Mouse (Mus musculus) macrophage (primary cell): ENCODE results near the gene Magi2. TPM values are rescaled to one million over a fixed set of nuclear protein-coding genes. Genes with fewer than 3 reads are reported as not detected.
"Not testable (repeated sequence)": the region's sequence is repeated elsewhere in the genome, so short reads cannot be mapped to it uniquely, and the experiment has no call there.

Experiments used
- H3K27ac ChIP-seq: fragments of 350-480 bp; formaldehyde crosslinking; 2 replicates; pipeline ENCODE4 v1.9.0; 2021
- H3K36me3 ChIP-seq: fragments of 350-480 bp; formaldehyde crosslinking; 2 replicates; pipeline ENCODE4 v1.9.0; 2021; ENCODE audit errors: inconsistent target
- H3K4me3 ChIP-seq: fragments of 350-480 bp; formaldehyde crosslinking; 2 replicates; pipeline ENCODE4 v1.9.0; 2021; ENCODE audit errors: inconsistent target
- H3K79me2 ChIP-seq: fragments of 350-480 bp; formaldehyde crosslinking; 2 replicates; pipeline ENCODE4 v1.9.0; 2021; ENCODE audit errors: inconsistent target
- WGBS: methylation state at CpG from one replicate; pipeline ENCODE4 v1.1.7; 2026; ENCODE audit warnings: inconsistent platforms; ENCODE audit not compliant: missing documents; 5-methylcytosine and 5-hydroxymethylcytosine counted together
- polyA plus RNA-seq: library from polyadenylated mRNA; stranded (reverse); fragments of 250-400 nt; gene quantifications from 3 replicates; pipeline ENCODE4 v1.2.4, GENCODE M21; 2018; ENCODE audit warnings: inconsistent platforms

Magi2 gene
- polyA plus RNA-seq, 1 experiment from 2014 or later = 0.43 TPM

DNA sequence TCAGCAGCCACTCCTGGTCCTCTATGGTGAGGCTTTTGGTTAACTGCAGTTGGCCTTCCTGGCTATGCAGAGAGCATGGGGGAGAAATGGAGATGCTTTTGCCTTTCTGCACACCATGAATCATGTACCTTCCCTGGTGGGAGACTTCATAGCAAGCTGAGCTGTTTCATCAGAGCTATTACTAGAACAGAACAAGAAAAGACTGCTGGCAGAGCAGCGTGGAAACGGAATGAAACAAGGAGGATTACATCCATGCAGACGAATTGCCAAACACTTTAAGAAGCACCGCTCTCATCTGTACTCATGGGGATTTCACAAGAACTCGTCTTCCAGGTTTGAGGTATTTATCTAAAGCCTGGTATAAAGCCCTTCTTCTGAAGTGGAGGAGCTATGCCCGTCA, 95.7 kb downstream of the Magi2 start:
- Histone ChIP-seq H3K27ac (no peak overlapping the region), H3K79me2 (no peaks in the 10 kb centered on the region), H3K4me3 (no peak overlapping the region), H3K36me3 (no peaks in the 10 kb centered on the region)
- 81% methylated on average over 6 of the region's 6 CpGs for WGBS

DNA sequence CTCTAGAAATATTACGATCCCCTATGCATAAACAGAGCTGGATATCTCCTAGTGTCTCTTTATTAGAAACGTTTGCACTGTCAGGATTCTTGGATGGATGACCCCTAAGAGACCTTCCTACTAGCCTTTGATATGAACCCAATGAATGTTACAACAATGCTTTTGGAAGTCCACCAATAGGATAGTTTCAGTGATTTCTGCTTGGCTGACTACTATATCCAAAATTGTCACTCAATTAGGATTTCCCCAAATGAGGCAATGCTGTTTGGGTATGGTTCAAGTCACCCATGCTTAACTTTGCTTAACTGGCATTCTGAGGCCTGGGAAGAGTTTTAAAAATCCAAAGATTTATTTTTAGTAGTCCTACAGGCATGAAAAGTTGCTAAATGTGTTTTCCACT, 110.7 kb downstream of the Magi2 start:
- no peak overlapping the region for H3K4me3 ChIP-seq
- H3K36me3 ChIP-seq = no peaks in the 10 kb centered on the region
- no peaks in the 10 kb centered on the region for H3K79me2 ChIP-seq
- H3K27ac ChIP-seq = no peak overlapping the region
- WGBS = 69% methylated on average over 2 of the region's 2 CpGs

DNA sequence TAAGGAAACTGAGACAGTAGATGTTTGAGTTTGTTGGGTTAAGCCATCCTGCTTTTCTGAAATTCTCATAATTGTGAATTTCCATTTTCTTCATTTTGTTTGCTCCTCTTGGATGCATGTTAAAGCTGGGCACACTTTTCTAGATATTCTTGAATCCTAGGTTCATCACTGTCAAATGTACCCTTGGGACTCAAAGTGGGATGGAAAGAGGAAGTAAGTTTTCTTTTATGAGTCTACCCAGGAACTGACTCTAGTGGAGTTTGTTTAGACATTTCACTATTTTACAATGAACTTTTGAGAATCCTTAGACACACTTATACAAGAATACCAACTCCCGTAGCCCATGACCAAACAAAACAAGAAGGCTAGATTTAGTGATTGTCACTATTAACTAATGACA, 141.3 kb downstream of the Magi2 start:
- Histone ChIP-seq H3K36me3 (no peaks in the 10 kb centered on the region), H3K27ac (no peak overlapping the region), H3K79me2 (no peaks in the 10 kb centered on the region), H3K4me3 (no peak overlapping the region)
- WGBS = 75% methylated on average over 1 of the region's 1 CpGs

DNA sequence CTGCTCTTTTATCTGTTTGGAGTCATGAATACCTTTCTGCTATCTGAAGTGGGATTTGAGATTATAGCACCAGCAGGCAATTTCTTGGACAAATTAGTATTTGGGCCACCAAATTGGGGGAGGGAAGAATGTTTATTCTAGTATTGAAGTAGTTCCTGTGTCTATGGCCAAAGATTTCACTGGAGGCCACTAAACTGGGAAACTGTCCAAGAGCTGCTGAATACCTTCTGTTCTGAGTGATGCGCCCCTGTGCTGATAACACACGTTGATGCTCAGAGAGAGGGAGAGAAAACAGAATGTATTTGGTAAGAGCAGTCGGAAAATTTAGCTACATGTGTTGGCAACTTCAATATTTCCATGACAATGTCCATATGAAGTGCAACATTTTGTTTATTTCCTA, 169.0 kb downstream of the Magi2 start:
- WGBS = 81% methylated on average over 3 of the region's 3 CpGs
- H3K27ac ChIP-seq = no peak overlapping the region
- no peak overlapping the region for H3K4me3 ChIP-seq
- no peaks in the 10 kb centered on the region for H3K36me3 ChIP-seq
- H3K79me2 ChIP-seq = no peaks in the 10 kb centered on the region

DNA sequence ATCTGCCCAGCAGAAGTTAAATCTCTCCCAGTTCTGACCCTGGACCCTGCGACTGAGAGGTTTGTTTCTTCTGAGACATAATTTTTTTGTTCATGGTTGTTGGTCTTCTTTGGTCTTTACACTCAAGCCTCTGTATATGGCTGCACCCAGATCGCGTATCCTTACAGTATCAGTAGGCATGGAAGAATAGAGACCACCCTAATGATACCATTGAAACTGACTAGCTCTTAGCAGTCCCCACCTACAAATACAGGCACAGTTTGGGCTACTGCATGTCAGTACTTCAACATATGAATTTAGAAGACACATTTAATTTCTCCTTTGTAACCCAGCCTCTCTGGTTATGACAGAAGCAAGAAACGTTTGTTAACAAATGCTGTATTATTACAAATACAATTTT, 173.5 kb downstream of the Magi2 start:
- Histone ChIP-seq H3K27ac (no peak overlapping the region), H3K4me3 (no peak overlapping the region), H3K79me2 (no peaks in the 10 kb centered on the region), H3K36me3 (no peaks in the 10 kb centered on the region)
- 98% methylated on average over 4 of the region's 4 CpGs for WGBS

DNA sequence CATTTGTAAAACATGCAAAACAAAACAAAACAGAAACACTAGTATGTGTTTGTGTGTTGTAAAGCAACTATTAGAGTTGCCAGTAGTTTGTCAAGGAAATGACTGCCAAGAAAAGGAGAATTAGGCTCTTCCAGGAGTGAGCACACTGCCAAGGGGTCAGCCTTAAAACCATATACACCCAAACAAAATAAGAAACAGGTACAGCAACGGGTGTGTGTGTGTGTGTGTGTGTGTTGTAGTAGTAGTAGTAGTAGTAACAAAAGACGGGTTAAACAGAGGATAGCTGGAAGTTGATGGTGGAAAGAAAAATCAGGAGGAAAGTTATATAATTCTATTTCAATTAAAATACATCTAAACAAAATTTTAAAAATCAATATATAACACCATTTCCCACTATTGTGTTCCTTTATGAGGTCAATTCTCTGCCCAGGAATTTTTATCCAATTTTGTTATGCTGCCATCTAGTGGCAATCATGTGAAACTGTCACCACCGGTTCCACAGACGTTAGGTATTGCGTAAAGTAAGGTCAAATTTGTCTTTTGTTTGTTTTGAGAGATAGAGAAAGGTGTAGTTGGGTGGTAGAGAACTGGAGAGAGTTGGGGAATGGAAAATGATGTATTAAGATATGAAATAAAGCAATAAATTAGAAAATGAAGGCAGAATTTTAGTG, 174.0 kb downstream of the Magi2 start:
- Histone ChIP-seq H3K36me3 (no peaks in the 10 kb centered on the region), H3K79me2 (no peaks in the 10 kb centered on the region), H3K27ac (no peak overlapping the region)

DNA sequence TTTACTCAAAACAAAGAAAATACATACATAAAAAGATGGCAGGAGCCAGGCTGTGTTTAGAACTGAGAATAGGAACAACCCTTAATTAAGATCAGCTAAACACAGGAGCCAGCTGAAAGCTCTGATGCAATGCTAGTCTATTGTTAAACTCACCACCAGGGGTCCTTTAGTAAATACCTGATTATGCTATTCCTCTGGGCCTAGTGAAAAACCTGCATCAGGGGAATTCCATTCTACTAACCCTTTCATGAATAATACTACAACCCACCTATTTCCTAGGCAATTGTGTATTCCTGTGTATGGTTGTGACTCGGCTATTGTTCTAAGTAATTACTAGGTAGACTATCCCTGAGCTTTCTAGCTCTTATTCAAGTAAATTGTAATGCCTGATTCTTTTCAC, 177.4 kb downstream of the Magi2 start:
- not testable (repeated sequence) for H3K27ac ChIP-seq, H3K4me3 ChIP-seq, H3K36me3 ChIP-seq, H3K79me2 ChIP-seq
- WGBS = 75% methylated on average over 1 of the region's 1 CpGs

More for the DNA sequence above, 174.0 kb downstream of the Magi2 start:
- no peak overlapping the region for H3K4me3 ChIP-seq
- 50% methylated on average over 4 of the region's 5 CpGs for WGBS

DNA sequence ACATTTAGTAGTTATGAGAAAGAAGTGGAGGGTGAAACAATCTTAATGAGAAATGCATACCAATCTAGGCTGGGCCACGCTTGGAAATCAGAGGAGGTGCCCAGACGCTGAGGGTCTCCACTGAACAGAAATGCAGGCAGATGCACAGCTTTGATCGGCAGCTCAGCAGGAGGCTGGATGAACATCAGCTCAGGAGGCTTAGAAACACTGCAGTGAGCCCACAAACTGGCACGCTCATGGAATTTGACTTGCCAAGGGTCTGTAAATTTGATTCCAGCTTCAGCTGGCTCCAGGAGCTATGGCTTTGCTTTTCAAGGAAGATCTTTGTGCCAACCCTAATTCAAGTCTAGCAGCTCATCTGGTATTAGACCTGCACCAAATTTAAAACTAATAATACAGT, 187.7 kb downstream of the Magi2 start:
- Histone ChIP-seq H3K79me2 (no peaks in the 10 kb centered on the region), H3K36me3 (no peaks in the 10 kb centered on the region), H3K4me3 (no peak overlapping the region), H3K27ac (no peak overlapping the region)
- WGBS = 79% methylated on average over 4 of the region's 4 CpGs

DNA sequence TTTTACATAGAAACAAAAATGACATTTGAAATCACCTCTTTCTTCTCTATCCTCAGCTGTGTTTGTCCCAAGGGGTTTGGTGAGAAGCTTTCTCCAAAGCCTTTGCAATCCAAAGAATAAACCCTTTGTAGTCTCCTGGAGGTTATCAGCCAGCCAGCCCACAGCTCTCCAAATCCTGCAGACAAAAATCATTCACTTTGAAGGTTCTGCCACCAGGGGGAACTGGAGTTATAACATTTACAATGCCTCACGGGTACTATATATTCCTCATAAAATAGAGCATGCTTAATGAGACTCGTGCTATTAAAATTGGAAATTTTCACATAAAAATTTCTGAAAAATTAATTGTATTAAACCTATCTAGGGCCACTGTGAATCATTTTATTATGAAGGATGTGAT, 202.5 kb downstream of the Magi2 start:
- WGBS = 29% methylated on average over 2 of the region's 2 CpGs
- H3K27ac ChIP-seq = no peak overlapping the region
- H3K79me2 ChIP-seq = no peaks in the 10 kb centered on the region
- H3K4me3 ChIP-seq = no peak overlapping the region
- H3K36me3 ChIP-seq = no peaks in the 10 kb centered on the region

DNA sequence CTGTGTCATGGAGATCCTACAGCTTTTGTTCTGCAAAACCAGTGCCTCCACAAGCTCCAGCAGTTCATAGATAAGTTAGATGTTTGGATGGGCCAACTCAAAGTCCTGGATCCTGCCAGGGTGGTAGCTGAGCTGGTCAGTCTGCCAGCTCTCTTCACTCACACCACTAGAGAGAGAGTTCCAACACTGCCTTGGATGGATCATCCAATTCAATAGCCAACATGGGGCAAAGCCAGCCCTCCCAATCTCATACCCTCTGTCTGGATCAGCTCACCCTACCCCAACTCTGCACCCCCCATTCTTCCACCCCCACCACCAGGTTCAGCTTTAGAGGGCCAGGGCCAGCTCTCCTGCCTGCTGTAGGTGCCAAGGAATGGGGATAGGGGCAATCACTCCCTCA, 235.7 kb downstream of the Magi2 start:
- Histone ChIP-seq H3K79me2 (no peaks in the 10 kb centered on the region), H3K27ac (no peak overlapping the region), H3K4me3 (no peak overlapping the region), H3K36me3 (no peaks in the 10 kb centered on the region)

DNA sequence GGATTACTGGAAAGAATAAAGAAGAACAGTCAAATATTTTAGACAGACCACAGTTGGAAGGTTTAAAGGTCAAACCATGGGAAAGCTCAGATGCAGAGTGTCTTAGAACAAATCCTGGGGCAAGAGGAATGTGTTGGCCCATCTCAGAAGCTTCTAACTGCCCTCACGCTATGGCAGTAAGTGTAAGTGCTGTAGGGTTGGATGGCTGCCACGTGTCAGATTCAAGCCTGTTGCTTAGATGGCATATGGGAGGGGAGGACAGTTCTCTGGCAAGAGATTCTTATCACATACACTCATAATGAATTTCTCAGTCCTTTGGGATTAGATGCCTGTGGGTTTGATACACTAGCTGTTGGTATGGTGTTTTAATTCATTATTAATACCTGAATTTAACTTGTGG, 238.5 kb downstream of the Magi2 start:
- Histone ChIP-seq H3K79me2 (no peaks in the 10 kb centered on the region), H3K4me3 (no peak overlapping the region), H3K36me3 (no peaks in the 10 kb centered on the region), H3K27ac (no peak overlapping the region)
- 52% methylated on average over 2 of the region's 2 CpGs for WGBS

DNA sequence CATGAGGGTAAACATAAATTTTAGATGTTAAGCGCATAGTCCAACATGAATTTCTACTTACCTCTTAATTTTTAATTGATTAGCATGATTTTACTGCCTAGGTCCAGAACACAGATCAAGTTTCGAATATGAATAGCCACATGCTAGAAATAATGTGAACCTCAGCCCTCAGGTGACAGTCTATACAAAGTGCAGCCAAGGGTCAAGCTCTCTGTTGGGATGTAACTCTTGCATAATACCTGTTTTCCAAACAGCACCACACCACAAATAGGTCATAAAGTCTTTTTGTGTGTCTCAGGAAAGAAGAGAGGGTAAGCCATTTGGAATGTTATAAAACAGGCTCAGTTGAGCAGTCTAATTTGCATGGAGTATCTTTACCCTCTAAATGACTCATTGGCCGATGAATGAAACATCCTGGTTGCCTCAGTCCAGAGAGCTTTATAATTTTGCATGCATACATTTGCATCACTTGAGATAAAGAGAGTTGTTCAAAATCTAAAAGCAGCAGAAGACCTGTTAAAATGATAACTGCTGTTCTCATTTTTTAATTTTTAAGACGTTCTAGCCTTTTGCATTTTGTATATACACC, 246.1 kb downstream of the Magi2 start:
- no peak overlapping the region for H3K27ac ChIP-seq
- H3K4me3 ChIP-seq = no peak overlapping the region
- H3K79me2 ChIP-seq = no peaks in the 10 kb centered on the region
- 92% methylated on average over 4 of the region's 4 CpGs for WGBS
- H3K36me3 ChIP-seq = no peaks in the 10 kb centered on the region

DNA sequence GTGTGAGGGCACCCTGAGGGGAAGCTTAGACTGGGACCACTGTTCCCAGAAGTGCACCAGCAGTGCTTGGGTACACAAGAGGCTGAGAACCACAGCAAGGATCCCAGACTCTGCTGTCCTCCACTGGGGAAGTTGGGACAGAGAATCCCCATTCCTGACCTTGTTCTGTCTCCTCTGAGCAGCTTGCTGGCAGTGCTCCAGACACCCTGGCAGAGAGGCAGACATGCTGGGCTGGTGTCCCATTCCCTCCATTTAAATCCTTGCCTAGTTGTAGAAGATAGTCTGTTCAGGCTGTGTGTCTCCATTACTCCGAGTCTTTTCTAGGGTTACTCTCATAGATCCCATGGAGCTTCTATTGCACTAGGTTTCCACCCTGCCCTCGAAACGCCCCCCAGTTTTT, 256.1 kb downstream of the Magi2 start:
- 91% methylated on average over 3 of the region's 3 CpGs for WGBS
- no peak overlapping the region for H3K4me3 ChIP-seq
- H3K79me2 ChIP-seq = no peaks in the 10 kb centered on the region
- H3K36me3 ChIP-seq = no peaks in the 10 kb centered on the region
- H3K27ac ChIP-seq = no peak overlapping the region

DNA sequence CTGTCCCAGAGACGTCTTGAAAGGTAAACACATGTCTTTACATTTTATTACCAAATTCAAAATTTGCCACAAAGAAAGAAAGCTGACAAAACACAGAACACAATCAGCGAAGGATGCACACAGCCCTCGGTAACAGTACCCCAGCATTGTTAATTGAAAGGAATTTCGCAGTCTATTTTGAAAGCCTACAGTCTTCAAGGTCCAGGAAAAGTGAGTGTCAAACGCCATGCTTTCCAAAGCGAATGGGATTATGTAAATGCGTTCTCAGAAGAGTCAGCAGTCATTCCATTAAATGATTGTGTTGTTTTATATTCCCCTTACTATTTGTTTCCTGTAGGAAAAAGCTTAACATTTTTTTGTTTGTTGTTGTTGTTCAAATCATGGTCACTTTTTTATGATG, 261.1 kb downstream of the Magi2 start:
- Histone ChIP-seq H3K4me3 (no peak overlapping the region), H3K27ac (no peak overlapping the region), H3K79me2 (no peaks in the 10 kb centered on the region), H3K36me3 (no peaks in the 10 kb centered on the region)
- WGBS = 65% methylated on average over 7 of the region's 7 CpGs

DNA sequence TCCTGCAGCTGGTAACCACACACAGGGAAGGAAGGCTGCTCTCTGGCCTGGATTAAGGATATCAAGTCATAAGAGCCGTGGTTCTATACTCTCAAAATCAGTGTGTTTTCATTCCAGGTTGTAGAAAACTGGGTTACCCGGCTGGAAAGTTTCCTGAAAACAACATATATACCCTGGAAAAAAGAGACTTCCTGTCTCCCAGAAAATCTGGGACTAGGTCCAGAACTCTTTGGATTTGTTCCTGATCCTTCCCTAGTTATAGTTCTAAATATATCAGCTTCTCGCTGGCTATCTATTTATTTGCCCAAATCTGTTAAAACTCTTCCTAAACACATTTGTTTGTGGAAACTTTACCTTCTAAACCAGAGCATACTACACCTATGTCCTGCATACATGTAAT, 274.2 kb downstream of the Magi2 start:
- Histone ChIP-seq H3K36me3 (no peaks in the 10 kb centered on the region), H3K79me2 (no peaks in the 10 kb centered on the region), H3K27ac (no peak overlapping the region), H3K4me3 (no peak overlapping the region)
- 85% methylated on average over 3 of the region's 3 CpGs for WGBS

DNA sequence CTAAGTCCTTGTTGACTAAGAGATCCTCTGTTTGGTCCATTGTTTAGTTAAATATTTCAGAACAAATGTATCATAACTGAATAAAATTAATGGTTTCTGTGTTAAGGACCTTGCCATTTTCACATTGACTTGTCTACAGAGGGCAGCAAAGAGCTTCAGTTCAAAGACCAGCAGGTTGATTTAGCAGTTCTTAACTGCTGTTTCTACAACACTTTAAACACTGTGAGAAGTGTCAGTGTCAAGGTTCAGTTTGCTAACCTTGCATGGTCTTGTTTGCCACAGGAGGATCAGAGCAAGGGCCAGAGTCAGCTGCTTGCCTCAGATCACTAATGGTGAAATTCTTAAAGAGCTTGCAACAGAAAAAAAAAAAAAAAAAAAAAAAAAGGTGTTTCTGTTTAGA, 295.3 kb downstream of the Magi2 start:
- no peaks in the 10 kb centered on the region for H3K36me3 ChIP-seq
- H3K4me3 ChIP-seq = no peak overlapping the region
- H3K27ac ChIP-seq = no peak overlapping the region
- H3K79me2 ChIP-seq = no peaks in the 10 kb centered on the region
